Mouse (Mus musculus): ENCODE results near the gene Ankrd53. TPM values are rescaled to one million over a fixed set of nuclear protein-coding genes. Genes with fewer than 3 reads are reported as not detected.
A peak's percentile ranks its signal among the peaks of the same experiment; 100 is the strongest.
"Not testable (repeated sequence)": the region's sequence is repeated elsewhere in the genome, so short reads cannot be mapped to it uniquely, and the experiment has no call there.

The Ankrd53 gene
- total RNA-seq, 1 experiment from 2014 or later = not detected

GRCm38 (mm10) chr6:83750171-83750684 lies 12.2 kb upstream of the Ankrd53 start:
- no peak for ATAC-seq (replicated peaks; ENCODE audit: insufficient number of reproducible peaks, low FRiP score, low TSS enrichment, poor library complexity, severe bottlenecking)

GRCm38 (mm10) chr6:83756051-83756450 lies 6.4 kb upstream of the Ankrd53 start:
- ATAC-seq (replicated peaks; ENCODE audit: insufficient number of reproducible peaks, low FRiP score, low TSS enrichment, poor library complexity, severe bottlenecking) = no peak

- ATAC-seq (replicated peaks; ENCODE audit: insufficient number of reproducible peaks, low FRiP score, low TSS enrichment, poor library complexity, severe bottlenecking) = no peak
These were observed 512 bp downstream of the Ankrd53 start for GRCm38 (mm10) chr6:83762880-83763431.

GRCm38 (mm10) chr6:83766982-83767381 lies 4.5 kb downstream of the Ankrd53 start:
- no peak for ATAC-seq (replicated peaks; ENCODE audit: insufficient number of reproducible peaks, low FRiP score, low TSS enrichment, poor library complexity, severe bottlenecking)

GRCm38 (mm10) chr6:83768485-83768884 lies 6.0 kb downstream of the Ankrd53 start:
- ATAC-seq (replicated peaks; ENCODE audit: insufficient number of reproducible peaks, low FRiP score, low TSS enrichment, poor library complexity, severe bottlenecking) = no peak

- no peak for ATAC-seq (replicated peaks; ENCODE audit: insufficient number of reproducible peaks, low FRiP score, low TSS enrichment, poor library complexity, severe bottlenecking)
These were observed 11.7 kb downstream of the Ankrd53 start for GRCm38 (mm10) chr6:83774126-83774525.

- ATAC-seq (replicated peaks; ENCODE audit: insufficient number of reproducible peaks, low FRiP score, low TSS enrichment, poor library complexity, severe bottlenecking) = no peak; the same call in 1 of the 2 replicates
These were observed 12.5 kb downstream of the Ankrd53 start for GRCm38 (mm10) chr6:83774781-83775563.

GRCm38 (mm10) chr6:83775638-83776293 lies 13.3 kb downstream of the Ankrd53 start, which contains the start of gene Tex261:
TSS of gene Tex261 (minus strand) at chr6:83775813.
- peak; percentile 72 for ATAC-seq (replicated peaks; ENCODE audit: insufficient number of reproducible peaks, low FRiP score, low TSS enrichment, poor library complexity, severe bottlenecking)

GRCm38 (mm10) chr6:83778306-83778705 lies 15.9 kb downstream of the Ankrd53 start:
- no peak for ATAC-seq (replicated peaks; ENCODE audit: insufficient number of reproducible peaks, low FRiP score, low TSS enrichment, poor library complexity, severe bottlenecking)

- ATAC-seq (replicated peaks; ENCODE audit: insufficient number of reproducible peaks, low FRiP score, low TSS enrichment, poor library complexity, severe bottlenecking) = no peak
These were observed 16.6 kb downstream of the Ankrd53 start for GRCm38 (mm10) chr6:83779026-83779425.

- ATAC-seq (replicated peaks; ENCODE audit: insufficient number of reproducible peaks, low FRiP score, low TSS enrichment, poor library complexity, severe bottlenecking) = 0 out of 2 replicates have a peak, but pooled peaks have one; percentile 25
These were observed 24.0 kb downstream of the Ankrd53 start for GRCm38 (mm10) chr6:83786426-83786825.

- ATAC-seq (replicated peaks; ENCODE audit: insufficient number of reproducible peaks, low FRiP score, low TSS enrichment, poor library complexity, severe bottlenecking) = no peak; the same call in 1 of the 2 replicates
These were observed 26.1 kb downstream of the Ankrd53 start for GRCm38 (mm10) chr6:83788554-83788953.

- not testable (repeated sequence) for ATAC-seq (replicated peaks; ENCODE audit: insufficient number of reproducible peaks, low FRiP score, low TSS enrichment, poor library complexity, severe bottlenecking)
These were observed 28.1 kb downstream of the Ankrd53 start for GRCm38 (mm10) chr6:83790533-83790932.

- ATAC-seq (replicated peaks; ENCODE audit: insufficient number of reproducible peaks, low FRiP score, low TSS enrichment, poor library complexity, severe bottlenecking) = no peak
These were observed 28.9 kb downstream of the Ankrd53 start for GRCm38 (mm10) chr6:83791251-83791890.

GRCm38 (mm10) chr6:83794760-83795296 lies 32.4 kb downstream of the Ankrd53 start, which contains the start of gene Nagk:
TSS of gene Nagk (plus strand) at chr6:83794982.
- ATAC-seq (replicated peaks; ENCODE audit: insufficient number of reproducible peaks, low FRiP score, low TSS enrichment, poor library complexity, severe bottlenecking) = peak; percentile 91

GRCm38 (mm10) chr6:83795492-83795900 lies 33.1 kb downstream of the Ankrd53 start:
- ATAC-seq (replicated peaks; ENCODE audit: insufficient number of reproducible peaks, low FRiP score, low TSS enrichment, poor library complexity, severe bottlenecking) = 0 out of 2 replicates have a peak, but pooled peaks have one; percentile 2

- no peak for ATAC-seq (replicated peaks; ENCODE audit: insufficient number of reproducible peaks, low FRiP score, low TSS enrichment, poor library complexity, severe bottlenecking)
These were observed 34.2 kb downstream of the Ankrd53 start for GRCm38 (mm10) chr6:83796686-83797085.

GRCm38 (mm10) chr6:83802033-83802432 lies 39.6 kb downstream of the Ankrd53 start:
- no peak for ATAC-seq (replicated peaks; ENCODE audit: insufficient number of reproducible peaks, low FRiP score, low TSS enrichment, poor library complexity, severe bottlenecking)

All from monocyte, adult 5-6 weeks (primary cell).